Mouse (Mus musculus) adipocyte (in vitro differentiated cells): Measurements from ENCODE around the gene Cit.

Experiments
- DNase-seq: peaks from one replicate; pipeline ENCODE4 v3.0.0-alpha.2; 2016; ENCODE audit warnings: low spot score

Gene Cit

GRCm38 (mm10) chr5:116012503-116012902 lies 167.4 kb downstream of the Cit start:
- DNase-seq: no peak

DNA sequence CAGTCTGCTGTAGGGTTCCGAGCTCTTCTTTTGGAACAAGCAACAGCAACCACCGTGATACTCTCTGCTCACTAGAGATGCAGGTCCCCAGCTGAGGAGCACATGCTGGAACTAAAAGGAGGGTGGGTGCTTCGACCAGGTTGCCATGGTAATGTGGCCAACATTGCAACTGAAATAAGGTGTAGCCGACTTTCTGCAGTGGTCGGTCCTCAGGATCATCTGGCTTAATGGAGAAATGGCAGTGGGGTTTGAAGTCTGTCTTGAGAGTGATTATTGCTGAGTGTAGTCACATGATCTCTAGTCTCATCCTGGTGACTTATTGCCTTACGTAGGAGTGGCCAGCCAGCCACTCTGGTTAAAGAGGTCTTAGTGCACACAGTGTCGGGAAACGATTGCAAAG lies 168.7 kb downstream of the Cit start:
- no peak for DNase-seq

GRCm38 (mm10) chr5:116014237-116014636 lies 169.2 kb downstream of the Cit start:
- no peak for DNase-seq

- no peak for DNase-seq
Measured at GRCm38 (mm10) chr5:116016542-116016941, 171.5 kb downstream of the Cit start.

DNA sequence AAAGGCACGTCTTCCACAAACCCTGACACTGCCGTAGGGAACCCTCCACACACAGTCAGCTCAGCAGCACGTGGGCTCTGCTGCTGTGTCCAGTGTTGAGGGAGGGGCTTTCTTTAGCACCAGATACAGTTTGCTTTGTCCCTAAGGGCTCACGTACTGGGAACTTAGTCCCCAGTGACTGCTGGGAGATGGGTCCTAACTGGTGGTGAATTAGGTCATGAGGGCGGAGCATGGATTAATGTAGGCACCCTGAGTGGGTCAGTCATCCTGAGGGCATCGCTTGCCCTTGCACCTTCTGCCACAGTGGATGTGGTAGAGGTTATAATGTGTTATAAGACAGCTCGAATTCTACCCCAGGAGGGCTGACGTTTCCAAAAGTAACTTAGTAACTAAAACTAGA lies 172.3 kb downstream of the Cit start:
- no peak for DNase-seq

DNA sequence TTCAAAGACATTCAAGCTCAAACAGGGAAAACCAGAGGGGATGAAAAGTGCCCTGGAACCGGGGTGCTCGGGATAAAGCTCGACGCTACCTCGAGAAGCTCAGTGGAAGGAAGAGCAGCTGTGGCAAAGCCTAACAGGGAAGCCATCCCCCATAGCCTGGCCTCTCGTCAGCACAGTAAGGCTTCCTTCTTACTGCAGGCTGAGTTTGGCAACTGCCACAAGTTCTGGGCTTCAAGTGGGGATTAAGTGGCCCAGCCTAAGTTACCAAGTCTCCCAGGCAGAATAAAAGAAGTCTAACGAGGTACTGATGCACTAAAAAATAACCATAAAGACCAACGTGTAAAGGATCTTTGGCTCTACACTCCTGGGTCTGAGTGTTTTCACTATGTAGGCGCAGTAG lies 173.1 kb downstream of the Cit start:
- no peak for DNase-seq

DNA sequence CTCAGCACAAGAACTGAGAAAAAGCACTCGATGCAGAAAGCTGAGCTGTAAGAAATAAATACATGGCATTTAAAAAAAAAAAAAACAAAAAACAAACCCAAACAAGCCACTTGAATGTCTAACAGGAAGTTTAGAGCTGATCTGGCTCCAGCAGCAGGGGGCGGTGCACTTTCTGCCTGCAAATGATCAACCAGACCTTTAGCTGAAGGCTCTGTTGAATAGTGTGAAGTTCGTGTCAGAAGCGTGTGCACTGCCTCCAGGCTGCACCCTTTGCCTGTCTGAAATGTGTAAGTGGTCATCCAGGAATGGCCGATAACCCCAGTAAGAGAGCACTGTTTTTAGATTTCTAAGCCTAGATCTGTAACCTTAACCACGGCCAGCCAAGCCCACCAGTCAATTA lies 173.7 kb downstream of the Cit start:
- no peak for DNase-seq

GRCm38 (mm10) chr5:116019371-116019770 lies 174.3 kb downstream of the Cit start:
- DNase-seq: no peak

- DNase-seq: no peak
Measured at GRCm38 (mm10) chr5:116021552-116021951, 176.5 kb downstream of the Cit start.

- DNase-seq: no peak
Measured at GRCm38 (mm10) chr5:116022131-116022530, 177.1 kb downstream of the Cit start.

GRCm38 (mm10) chr5:116022658-116023200 lies 177.7 kb downstream of the Cit start:
- no peak for DNase-seq

- peak; percentile 36 for DNase-seq
Measured at GRCm38 (mm10) chr5:116023251-116023661, 178.2 kb downstream of the Cit start.

- DNase-seq: peak; percentile 24
Measured at GRCm38 (mm10) chr5:116023821-116024284, 178.8 kb downstream of the Cit start.

GRCm38 (mm10) chr5:116024327-116024739 lies 179.3 kb downstream of the Cit start, which contains the start of gene Prkab1:
Gene Prkab1 (minus strand): TSS chr5:116024508.
- peak; percentile 99 for DNase-seq

- DNase-seq: no peak
Measured at GRCm38 (mm10) chr5:116026107-116026506, 181.0 kb downstream of the Cit start.

GRCm38 (mm10) chr5:116026561-116026960 lies 181.5 kb downstream of the Cit start:
- no peak for DNase-seq

- DNase-seq: no peak
Measured at GRCm38 (mm10) chr5:116029071-116029470, 184.0 kb downstream of the Cit start.

- no peak for DNase-seq
Measured at GRCm38 (mm10) chr5:116030566-116031189, 185.6 kb downstream of the Cit start.

- peak; percentile 88 for DNase-seq
Measured at GRCm38 (mm10) chr5:116031190-116031577, 186.1 kb downstream of the Cit start.

GRCm38 (mm10) chr5:116036465-116036864 lies 191.4 kb downstream of the Cit start:
- DNase-seq: no peak

DNA sequence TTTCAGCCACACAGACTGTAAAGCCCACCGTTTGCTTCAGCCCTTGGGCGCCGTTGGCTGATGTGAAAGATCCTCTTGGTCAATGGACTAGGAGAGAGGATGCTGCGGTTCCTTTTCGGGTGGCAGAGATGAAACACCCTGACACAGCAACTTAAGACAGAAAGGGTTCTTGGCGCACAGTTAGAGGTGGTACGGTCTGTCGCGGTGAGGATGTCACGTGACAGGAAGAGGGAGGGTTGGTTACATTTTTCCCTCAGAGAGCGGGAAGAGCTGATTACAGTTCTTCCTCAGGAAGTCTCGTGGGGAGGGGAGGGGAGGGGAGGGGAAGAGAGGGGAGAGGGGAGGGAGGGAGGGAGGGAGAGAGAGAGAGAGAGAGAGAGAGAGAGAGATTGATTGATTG lies 192.7 kb downstream of the Cit start:
- DNase-seq: no peak

DNA sequence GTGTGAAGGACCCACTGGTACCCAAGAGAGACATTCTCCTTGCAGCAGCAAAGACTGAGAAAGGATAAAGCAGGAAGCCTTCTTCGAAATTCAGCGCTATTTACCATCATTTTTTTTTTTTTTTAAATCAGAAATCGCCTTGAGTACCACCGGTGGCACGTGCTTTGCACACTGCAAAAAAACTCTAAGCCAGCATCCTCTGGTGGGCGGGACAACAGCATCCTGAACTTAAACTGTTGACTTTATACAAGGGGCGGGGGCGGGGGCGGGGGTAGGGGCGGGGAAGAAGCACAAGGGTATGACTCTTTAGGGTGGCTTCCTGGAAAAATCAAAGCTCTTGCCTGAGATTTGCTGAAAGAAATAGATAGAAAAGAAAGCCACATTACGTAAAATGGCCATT lies 194.6 kb downstream of the Cit start:
- DNase-seq: no peak

DNA sequence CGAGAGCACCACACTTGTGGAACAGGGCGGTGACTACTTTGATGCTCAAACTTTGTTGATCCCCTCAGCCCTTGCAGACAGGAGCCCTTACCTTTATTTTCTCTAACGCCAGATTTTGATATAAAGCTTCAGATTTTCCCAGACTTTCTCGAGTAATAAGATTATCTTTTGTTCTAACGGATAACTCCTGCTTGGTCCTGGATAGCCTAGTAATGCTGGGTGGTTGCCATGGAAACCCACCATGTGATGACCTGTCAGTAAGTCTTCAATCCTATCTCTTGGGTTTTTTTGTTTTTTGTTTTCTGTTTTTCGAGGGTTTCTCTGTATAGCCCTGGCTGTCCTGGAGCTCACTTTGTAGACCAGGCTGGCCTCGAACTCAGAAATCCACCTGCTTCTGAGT lies 197.2 kb downstream of the Cit start:
- DNase-seq: no peak

DNA sequence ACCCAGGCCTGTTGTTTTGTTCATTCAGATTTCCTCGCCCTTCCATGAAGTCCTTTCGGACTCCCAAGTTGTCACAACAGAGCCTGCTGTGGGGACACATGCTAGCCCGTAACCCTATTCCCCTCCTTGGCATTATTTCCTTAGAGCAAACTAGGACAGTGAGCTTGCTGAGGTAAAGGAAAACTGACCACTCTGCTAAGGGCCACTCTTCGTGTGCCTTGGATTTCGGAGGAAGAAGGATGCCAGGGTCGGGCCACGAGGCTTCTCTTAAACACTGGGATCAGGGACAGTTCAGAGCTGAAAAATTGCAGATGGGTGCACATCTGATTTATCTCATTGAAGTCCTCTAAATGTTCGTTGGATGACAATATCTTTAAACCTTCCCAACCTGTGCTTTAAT lies 200.5 kb downstream of the Cit start:
- DNase-seq: no peak
